Mouse (Mus musculus) cerebellum, adult 2 months (tissue): ENCODE measurements around the gene Etfa. TPM values are rescaled to one million over a fixed set of nuclear protein-coding genes. Genes with fewer than 3 reads are reported as not detected.
A peak's percentile ranks its signal among the peaks of the same experiment; 100 is the strongest.

ENCODE experiments used
- DNase-seq, 2 experiments: peaks; one replicate each; pipeline ENCODE4 v3.0.0; 2021
- H3K27ac ChIP-seq: fragments of 200-500 bp; 2 replicates; pipeline ENCODE4 v1.5.1; 2012; ENCODE audit warnings: low read length, control low read depth, inconsistent platforms; ENCODE audit not compliant: insufficient read depth
- H3K27me3 ChIP-seq: fragments of 200-500 bp; 2 replicates; pipeline ENCODE4 v1.6.1; 2012; ENCODE audit warnings: inconsistent platforms, mild to moderate bottlenecking, low read length, moderate library complexity; ENCODE audit not compliant: control insufficient read depth, insufficient read depth
- H3K4me1 ChIP-seq: fragments of 200-500 bp; 2 replicates; pipeline ENCODE4 v1.6.1; 2011; ENCODE audit warnings: low read length; ENCODE audit not compliant: control insufficient read depth, insufficient read depth
- H3K4me3 ChIP-seq: fragments of 200-500 bp; replicated peaks from 2 replicates; pipeline ENCODE3; 2011; ENCODE audit warnings: mild to moderate bottlenecking, low read depth, low read length, control low read depth; ENCODE audit not compliant: insufficient read depth
- CTCF ChIP-seq: fragments of 200-500 bp; IDR thresholded peaks from 2 replicates; pipeline ENCODE4 v1.5.1; 2011; ENCODE audit warnings: low read depth, mild to moderate bottlenecking, control low read depth, low read length, moderate library complexity, borderline replicate concordance; ENCODE audit not compliant: insufficient read depth
- POLR2A ChIP-seq: fragments of 200-500 bp; IDR thresholded peaks from 2 replicates; pipeline ENCODE4 v1.6.1; 2011; ENCODE audit warnings: low read length, control low read depth, borderline replicate concordance; ENCODE audit not compliant: insufficient read depth
- WGBS: fragments of 180-500 bp; shearing (Covaris S2); methylation state at CpG from one replicate; pipeline ENCODE4 v1.1.7; 2018; 5-methylcytosine and 5-hydroxymethylcytosine counted together
- polyA plus RNA-seq: library from polyadenylated mRNA; depleted of rRNA; stranded (reverse); fragments of >200 nt; gene quantifications from 2 replicates; pipeline ENCODE4 v1.2.3, GENCODE M21; 2012

Gene Etfa
- polyA plus RNA-seq, 1 experiment: 62.3 TPM

DNA sequence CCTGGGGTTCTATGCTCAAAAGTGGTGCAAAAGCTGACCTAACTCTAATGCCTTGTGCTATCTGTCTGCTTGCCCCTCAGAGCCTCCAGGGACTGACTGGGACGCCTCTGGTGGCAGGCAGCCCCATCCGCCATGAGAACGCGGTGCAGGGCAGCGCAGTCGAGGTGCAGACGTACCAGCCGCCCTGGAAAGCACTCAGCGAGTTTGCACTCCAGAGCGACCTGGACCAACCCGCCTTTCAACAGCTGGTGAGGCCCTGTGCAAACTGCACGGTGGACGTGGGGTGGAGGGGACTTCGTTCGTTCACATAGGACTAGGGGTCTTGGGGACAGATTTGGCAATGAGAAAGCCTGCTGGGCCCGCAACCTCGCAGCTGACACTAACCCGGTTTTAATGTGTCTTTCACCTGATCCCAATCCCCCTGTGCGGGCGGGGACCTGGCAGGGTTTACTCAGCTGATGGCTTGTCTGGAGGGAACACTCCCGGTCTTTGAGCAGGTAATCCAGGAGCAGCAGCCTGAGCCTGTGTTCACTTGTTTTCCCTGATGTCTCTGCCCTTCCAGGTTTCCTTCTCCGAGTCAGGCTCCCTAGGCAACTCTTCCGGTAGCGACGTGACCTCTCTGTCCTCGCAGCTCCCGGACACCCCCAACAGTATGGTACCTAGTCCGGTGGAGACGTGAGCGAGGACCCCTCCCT, 33.0 kb upstream of the Etfa start:
- Histone ChIP-seq H3K27ac (no peak overlapping the region), H3K4me1 (no peaks in the 10 kb centered on the region), H3K4me3 (no peak overlapping the region), H3K27me3 (peaks cover 28% of the 10 kb centered on the region; the same call in 1 of the 2 replicates)
- TF ChIP-seq POLR2A (no peak), CTCF (no peak)
- WGBS: 3% methylated on average over 30 of the region's 30 CpGs
- peak; percentile 32 to 57 for DNase-seq

DNA sequence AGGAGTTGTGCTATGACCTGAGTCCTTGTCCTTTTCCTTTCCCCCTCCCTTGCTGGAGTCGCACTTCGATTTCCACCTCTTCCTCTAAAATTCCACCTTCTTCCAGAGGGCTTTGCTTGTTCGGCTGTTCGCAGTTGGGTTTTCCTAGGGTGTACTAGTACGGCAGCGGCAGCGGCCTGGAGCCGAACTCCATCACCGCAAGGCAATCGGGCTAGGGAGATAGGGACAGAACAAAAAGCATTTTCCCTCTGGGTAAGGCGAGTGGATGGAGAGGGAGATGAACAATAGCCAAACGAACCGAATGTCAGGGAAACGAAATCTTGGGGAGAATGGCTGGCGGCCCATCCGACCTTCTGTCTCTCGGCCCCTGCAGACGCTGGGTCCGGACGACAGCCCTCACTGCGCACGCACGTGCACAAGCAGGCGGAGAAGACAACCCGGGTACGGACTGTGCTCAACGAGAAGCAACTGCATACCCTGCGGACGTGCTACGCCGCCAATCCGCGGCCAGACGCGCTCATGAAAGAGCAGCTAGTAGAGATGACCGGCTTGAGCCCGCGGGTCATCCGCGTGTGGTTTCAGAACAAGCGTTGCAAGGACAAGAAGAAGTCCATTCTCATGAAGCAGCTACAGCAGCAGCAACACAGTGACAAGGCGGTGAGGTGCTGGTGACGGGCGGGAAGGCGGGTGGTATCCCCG, 31.8 kb upstream of the Etfa start:
- Histone ChIP-seq H3K4me3 (no peak overlapping the region), H3K27me3 (peaks cover 37% of the 10 kb centered on the region; the same call in 1 of the 2 replicates), H3K27ac (no peak overlapping the region), H3K4me1 (no peaks in the 10 kb centered on the region)
- 5% methylated on average over 46 of the region's 46 CpGs for WGBS
- DNase-seq: peak; percentile 40 to 75
- TF ChIP-seq POLR2A (no peak), CTCF (no peak)

DNA sequence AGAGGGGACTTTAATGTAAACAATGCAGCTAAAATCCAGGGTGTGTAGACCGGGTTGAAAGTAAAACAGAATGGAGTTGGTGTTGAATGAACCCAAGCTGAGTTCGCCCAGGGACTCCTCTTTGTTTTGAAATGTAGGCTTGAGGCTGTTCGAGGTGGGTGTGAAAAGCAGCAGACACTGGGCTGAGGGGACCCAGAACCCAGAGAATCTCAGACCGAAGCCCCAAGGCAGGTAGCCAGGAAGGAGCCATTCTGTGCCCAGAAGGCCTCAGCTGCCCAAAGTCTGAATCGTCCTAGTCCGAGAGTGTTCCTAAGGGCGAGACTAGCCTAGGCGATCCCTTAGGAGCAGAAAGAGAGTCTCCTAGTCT, 31.3 kb upstream of the Etfa start:
- no peak overlapping the region for H3K4me3 ChIP-seq
- TF ChIP-seq CTCF: no peak
- no peak for TF ChIP-seq POLR2A
- peaks cover 37% of the 10 kb centered on the region; the same call in 1 of the 2 replicates for H3K27me3 ChIP-seq
- no peak overlapping the region for H3K27ac ChIP-seq
- no peaks in the 10 kb centered on the region for H3K4me1 ChIP-seq
- 39% methylated on average over 8 of the region's 8 CpGs for WGBS
- DNase-seq: no peak

DNA sequence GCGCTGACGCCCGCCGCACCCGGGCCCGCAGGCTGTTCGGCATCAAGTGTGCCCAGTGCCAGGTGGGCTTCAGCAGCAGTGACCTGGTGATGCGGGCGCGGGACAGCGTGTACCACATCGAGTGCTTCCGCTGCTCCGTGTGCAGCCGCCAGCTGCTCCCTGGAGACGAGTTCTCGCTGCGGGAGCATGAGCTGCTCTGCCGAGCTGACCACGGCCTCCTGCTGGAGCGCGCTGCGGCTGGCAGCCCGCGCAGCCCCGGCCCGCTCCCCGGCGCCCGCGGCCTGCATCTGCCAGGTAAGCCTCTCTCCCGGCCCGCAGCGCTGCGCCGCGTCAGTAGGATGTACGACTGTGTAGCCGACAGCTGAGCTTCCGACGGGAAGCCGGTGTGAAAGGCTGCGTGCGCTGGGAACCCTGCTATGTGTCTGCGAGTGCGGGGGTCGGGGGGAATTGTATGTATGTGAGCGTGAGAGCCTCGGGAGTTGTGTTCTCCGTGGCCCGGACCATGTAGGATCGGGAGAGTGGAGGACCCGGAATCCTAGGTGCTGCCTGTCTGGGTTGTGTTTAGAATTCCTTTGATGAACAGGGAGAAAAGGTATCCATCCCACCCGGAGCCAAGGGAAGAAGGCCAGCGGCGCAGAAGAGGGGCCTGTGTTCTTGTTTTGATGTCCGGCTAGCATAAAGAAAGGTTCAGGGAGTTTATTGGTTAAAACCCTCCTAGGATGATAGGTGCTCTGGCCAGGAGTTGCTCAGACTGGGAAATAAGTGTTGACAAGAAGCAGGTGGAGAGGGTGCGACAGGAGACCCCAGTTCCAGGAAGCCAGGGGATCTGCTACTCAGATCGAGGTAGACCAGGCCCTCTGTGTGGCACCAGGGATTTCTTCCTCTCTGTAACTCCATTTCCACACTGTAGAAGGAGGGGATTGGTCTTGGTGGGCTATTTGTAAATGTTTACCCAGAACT, 30.6 kb upstream of the Etfa start:
- Histone ChIP-seq H3K4me3 (no peak overlapping the region), H3K27ac (no peak overlapping the region), H3K4me1 (no peaks in the 10 kb centered on the region), H3K27me3 (peaks cover 37% of the 10 kb centered on the region; the same call in 1 of the 2 replicates)
- TF ChIP-seq POLR2A (no peak), CTCF (no peak)
- WGBS: 7% methylated on average over 59 of the region's 59 CpGs
- DNase-seq: peak in 1 of 2 experiments; percentile 42

DNA sequence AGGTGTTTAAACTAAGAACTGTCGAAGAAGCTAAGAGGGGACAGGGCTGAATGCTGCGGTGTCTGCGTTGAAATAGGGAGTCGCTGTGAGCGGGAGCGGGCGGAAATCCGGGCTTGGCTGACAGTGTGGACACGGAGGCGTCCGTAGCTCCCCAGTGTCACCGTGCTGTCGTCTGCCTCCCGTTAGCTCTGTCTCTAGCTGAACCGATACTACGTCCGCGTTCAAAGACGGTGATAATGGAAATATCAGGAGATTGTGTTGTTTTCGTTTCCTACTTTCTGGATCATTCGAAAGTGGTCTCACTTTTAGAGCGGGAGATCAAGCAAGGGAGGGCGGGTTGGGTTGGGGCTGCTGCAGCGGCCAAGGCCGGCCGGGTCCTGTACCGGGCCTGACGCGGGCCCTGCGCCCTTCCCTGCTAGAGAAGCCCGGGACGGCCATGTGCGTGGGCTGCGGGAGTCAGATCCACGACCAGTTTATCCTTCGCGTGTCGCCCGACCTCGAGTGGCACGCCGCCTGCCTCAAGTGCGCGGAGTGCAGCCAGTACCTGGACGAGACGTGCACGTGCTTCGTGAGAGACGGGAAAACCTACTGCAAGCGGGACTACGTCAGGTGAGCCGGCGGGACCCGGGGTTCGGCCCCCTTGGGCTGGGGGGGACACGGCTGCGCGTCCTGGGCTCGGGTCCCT, 29.8 kb upstream of the Etfa start:
- Histone ChIP-seq H3K27me3 (peaks cover 37% of the 10 kb centered on the region; the same call in 1 of the 2 replicates), H3K4me1 (no peaks in the 10 kb centered on the region), H3K4me3 (no peak overlapping the region), H3K27ac (no peak overlapping the region)
- DNase-seq: peak; percentile 15 to 47
- TF ChIP-seq CTCF (no peak), POLR2A (no peak)
- WGBS: 3% methylated on average over 59 of the region's 59 CpGs

DNA sequence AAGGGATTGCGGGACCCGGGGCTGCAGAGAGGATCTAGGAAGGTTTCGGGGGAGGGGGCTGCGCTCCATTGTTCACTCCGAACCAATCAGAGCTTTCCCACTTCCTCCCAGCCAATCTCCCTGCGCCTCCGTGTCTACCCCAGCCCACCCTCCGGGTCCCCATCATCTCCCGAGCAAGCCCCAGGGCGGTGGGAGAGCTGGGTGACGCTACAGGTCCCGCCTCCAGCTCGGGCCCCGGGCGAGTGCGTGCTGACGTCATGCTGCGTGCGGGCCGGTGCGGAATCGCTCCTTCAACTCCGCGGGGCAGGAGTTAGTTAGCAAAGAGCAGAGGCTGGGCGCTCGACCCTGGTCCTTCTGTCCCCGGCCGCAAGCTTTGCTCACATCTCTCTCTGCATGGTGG, 28.8 kb upstream of the Etfa start:
- H3K27me3 ChIP-seq: peaks cover 34% of the 10 kb centered on the region; the same call in 1 of the 2 replicates
- H3K4me3 ChIP-seq: no peak overlapping the region
- 2% methylated on average over 27 of the region's 28 CpGs for WGBS
- H3K4me1 ChIP-seq: no peaks in the 10 kb centered on the region
- peak; percentile 17 to 41 for DNase-seq
- H3K27ac ChIP-seq: no peak overlapping the region
- TF ChIP-seq POLR2A: no peak
- no peak for TF ChIP-seq CTCF

DNA sequence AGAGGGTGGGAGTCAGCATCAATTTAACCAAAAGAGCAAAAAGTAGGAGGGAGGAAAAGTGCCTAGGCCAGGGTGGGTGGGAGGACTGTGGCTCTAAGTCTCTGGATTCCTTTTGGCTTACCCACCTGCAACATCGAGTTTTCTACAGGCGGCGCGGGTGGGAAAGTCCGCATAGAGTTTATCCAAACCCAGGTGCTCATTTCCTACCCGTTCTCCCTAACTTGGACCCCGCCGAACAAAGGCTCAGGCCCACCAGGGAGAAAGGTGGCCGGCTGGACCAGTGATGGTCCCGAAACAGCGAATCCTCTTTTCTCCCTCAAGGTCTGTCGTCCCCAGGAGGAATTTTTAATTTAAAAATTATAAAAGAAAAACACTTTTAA, 28.3 kb upstream of the Etfa start:
- peaks cover 34% of the 10 kb centered on the region; the same call in 1 of the 2 replicates for H3K27me3 ChIP-seq
- 3% methylated on average over 12 of the region's 12 CpGs for WGBS

More for the DNA sequence above, 28.3 kb upstream of the Etfa start:
- Histone ChIP-seq H3K27ac (no peak overlapping the region), H3K4me1 (no peaks in the 10 kb centered on the region), H3K4me3 (no peak overlapping the region)
- DNase-seq: peak in 1 of 2 experiments; percentile 45
- TF ChIP-seq POLR2A (no peak), CTCF (no peak)
